Mouse (Mus musculus): ENCODE results near the gene Gm20696.

The Gm20696 gene

DNA sequence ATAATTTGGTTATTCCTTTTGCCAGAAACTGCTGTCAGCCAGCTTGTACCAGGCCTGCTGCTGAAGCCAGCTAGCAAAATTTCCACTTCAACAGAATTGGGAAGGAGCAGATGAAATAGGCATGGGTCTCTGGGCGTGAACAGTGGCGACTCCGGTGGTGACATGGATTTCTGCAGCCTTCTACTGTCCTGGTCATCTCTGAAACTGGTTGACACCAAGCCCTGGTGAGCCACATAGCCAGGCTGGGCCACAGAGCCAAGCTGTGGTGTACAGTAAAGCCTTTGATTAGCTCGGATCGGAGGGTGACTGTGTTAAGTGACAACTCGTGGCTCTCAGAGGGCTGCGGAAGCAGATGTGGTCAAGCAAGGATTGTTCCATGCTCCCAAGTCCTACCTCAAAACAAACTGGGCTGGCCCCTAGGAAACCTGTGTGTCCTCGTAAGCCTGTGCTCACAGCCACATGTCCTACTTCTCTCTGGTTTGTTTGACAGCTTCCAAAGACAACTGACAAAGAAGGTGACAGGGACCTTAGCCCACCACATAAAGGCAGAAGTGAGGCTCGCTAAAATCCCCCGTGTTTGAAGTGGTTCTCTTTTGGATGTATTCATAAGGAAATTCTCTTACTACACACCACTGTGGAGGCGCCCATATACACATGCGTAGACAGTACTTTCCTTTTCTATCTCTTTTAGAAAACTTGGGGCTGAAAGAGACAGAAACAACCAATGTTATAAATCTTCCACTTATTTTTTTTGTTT lies 180.5 kb downstream of the Gm20696 start:
- no peak for DNase-seq (ENCODE audit: extremely low spot score, low read depth, low spot score)

- DNase-seq (ENCODE audit: extremely low spot score, low read depth, low spot score): peak; percentile 50
Measured at GRCm38 (mm10) chr6:99485217-99485883, 181.2 kb downstream of the Gm20696 start.

DNA sequence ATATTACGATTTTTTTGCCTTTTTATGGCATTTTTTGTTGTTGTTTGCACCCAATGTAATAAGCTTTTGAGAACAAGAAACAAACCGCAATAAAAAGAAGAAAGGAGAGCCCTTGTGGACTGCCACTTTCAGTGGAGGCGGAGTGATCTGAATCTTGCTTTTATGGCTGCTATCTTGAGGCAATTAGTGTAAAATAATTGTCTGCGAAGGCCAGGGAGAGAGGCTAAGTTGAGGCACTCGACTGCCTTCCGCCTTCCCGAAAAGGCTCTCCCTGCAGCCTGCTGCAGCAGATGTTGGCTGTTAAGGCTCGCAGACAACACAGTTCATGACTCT lies 181.7 kb downstream of the Gm20696 start:
- no peak for DNase-seq (ENCODE audit: extremely low spot score, low read depth, low spot score)

- no peak for DNase-seq (ENCODE audit: extremely low spot score, low read depth, low spot score)
Measured at GRCm38 (mm10) chr6:99484197-99484725, 182.3 kb downstream of the Gm20696 start.

DNA sequence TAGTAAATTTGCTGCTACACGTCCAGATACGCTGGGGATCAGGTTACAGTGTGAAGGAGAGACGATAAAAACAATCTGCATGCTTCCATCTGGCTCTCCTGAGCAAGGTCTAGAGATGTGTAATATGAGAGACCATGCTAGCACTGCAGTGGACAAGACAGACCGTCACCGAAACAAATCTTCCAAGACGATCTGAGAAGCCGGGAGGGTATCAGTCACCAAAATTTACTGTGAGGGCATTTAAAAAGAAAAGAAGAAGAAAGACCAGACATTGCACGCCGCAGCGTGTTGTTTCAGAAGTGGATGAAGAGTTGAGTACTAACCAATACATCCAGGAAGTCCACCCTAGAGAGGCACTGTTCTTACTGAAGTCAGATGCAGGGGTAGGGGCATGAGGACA lies 183.0 kb downstream of the Gm20696 start:
- no peak for DNase-seq (ENCODE audit: extremely low spot score, low read depth, low spot score)

DNA sequence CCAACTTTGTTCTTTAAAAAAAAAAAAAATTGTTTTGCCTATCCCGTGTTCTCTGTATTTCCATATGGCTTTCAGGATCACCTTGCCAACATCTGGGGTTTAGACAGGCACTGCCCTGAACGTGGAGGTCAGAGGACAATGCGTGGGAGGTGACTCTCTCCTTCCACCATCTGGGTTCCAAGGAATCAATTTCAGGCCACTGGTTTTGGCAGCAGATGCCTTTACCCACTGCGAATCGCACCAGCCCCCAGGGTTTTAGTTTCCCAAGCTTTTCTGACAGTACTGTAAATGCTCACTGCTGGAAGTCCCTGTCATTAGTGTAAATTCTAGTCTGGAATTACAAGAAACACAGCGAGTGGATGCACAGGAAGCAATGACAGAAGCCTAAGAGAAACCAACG lies 185.0 kb downstream of the Gm20696 start:
- DNase-seq (ENCODE audit: extremely low spot score, low read depth, low spot score): no peak

DNA sequence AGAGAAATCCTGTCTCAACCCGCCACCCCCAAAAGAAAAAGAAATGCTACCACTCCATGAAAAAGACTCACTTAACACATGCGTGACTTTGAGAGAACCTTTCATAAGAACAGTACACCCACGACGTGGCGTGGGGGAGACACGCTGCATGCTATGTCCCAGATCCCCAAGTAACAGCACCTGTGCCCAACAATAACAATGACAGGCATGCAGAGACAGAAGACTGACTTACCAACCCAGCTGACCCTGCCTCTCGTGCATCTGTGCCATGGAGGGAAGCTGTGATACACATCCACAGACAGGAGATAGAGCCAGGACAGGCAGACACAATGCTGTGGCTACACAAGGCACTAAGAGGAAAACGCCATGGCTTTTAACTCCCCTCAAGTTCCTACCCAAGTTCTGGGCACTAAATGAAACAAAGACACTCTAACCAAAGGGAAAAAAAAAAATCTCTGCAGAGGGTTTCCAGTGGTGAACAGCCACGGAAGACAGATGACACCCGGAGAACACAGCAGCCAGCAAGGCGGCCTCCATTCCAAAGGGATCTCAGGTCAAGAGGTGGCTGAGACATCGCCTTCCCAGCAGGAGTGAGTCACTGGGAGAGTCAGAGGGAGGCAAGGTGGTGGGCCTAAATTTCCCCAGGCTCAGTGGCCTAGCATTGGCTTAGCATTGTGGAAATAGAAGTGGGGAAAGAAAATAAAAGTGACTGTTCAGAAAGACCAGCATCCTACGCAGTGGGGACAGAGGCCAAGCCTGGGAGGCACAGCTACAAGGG lies 187.5 kb downstream of the Gm20696 start:
- DNase-seq (ENCODE audit: extremely low spot score, low read depth, low spot score): no peak

GRCm38 (mm10) chr6:99475040-99475439 lies 191.6 kb downstream of the Gm20696 start:
- no peak for DNase-seq (ENCODE audit: extremely low spot score, low read depth, low spot score)

DNA sequence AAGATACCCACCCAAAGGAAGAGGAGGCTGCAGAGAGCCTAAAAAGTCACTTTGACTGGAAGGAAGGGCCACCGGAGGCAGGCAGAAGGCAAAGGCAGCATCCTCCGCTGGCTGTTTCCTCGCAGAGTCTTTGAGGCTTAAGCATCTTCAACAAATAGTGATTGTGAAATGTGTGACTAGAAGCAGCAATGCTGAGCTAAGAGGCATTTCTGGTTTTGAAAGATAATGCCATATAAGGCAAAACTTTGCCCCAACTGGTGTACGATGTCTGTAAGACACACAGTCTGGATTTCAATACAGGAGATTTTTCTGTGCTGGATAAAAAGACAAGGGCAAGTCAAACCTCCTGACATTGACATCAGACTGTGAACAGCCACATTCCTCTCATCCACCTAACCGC lies 195.7 kb downstream of the Gm20696 start:
- no peak for DNase-seq (ENCODE audit: extremely low spot score, low read depth, low spot score)

DNA sequence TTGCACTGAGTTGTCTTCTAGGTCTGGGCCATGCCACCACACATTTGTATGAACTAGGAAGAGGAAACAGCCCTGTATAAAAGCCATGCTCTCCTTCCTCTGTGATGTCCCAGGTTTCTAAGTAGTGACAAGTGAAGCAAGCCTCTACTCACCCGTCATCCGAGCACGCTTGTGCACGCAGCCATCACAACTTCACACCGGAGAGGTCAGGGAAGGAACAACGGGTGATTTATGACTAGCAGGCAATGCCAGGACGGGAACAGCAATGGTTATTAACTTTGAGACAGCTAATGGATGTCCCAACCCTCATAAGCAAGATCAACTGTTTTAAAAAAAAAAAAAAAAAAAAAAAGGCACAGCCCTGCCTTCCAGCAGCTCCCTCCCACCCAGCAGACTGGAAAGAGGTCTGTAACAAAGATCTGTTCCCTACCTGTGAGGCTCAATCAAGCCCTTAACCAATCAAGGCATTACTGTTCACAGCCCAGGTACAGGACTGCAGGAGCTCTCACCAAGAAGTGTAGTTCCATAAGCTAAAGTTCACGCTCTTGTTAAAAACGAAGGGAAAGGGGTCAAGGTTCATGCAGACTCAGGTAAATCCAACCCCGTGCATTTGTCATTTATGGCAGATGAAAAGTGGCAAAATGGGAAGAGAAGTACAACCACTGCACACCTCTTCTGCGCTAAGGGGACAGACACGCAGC lies 197.3 kb downstream of the Gm20696 start:
- DNase-seq (ENCODE audit: extremely low spot score, low read depth, low spot score): no peak

- DNase-seq (ENCODE audit: extremely low spot score, low read depth, low spot score): no peak
Measured at GRCm38 (mm10) chr6:99467831-99468230, 198.8 kb downstream of the Gm20696 start.

DNA sequence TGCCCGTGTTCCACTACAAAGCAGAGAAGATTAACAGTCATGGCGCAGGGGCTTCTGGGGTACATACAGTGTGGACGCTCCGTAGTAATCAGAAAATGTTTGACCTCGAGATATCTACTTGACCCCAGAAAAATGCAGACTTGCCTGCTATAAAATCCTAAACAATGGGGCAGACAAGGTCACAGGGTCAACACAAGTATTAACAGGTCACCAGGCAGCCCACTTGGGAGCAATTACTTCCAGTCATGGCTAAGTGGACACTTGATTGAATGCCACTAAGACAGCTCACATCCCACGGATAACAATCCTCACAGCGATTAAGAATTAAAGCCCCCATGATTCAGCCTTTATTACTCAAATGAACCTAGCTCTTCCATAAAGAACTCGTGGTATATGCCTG lies 199.5 kb downstream of the Gm20696 start:
- DNase-seq (ENCODE audit: extremely low spot score, low read depth, low spot score): no peak

GRCm38 (mm10) chr6:99466354-99466753 lies 200.2 kb downstream of the Gm20696 start:
- no peak for DNase-seq (ENCODE audit: extremely low spot score, low read depth, low spot score)

DNA sequence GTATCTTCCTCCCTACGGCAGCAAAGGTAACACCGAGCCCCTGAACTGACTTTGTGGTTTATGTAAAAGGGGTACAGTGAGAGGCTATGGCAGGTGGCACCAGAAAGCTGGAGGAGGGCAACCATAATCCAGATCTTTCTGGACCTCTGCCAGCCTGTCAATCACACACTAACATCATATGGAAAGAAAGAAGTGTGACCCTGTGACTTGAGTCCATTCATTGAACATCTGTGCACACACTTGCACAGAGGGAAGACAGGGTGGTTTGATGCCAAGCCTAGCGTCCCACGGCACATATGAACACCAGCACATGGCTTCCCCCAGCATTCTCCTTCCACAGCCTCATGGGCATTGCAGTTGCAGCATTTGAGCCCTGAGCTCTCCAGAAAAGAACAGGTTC lies 202.1 kb downstream of the Gm20696 start:
- DNase-seq (ENCODE audit: extremely low spot score, low read depth, low spot score): no peak

- no peak for DNase-seq (ENCODE audit: extremely low spot score, low read depth, low spot score)
Measured at GRCm38 (mm10) chr6:99463906-99464305, 202.7 kb downstream of the Gm20696 start.

DNA sequence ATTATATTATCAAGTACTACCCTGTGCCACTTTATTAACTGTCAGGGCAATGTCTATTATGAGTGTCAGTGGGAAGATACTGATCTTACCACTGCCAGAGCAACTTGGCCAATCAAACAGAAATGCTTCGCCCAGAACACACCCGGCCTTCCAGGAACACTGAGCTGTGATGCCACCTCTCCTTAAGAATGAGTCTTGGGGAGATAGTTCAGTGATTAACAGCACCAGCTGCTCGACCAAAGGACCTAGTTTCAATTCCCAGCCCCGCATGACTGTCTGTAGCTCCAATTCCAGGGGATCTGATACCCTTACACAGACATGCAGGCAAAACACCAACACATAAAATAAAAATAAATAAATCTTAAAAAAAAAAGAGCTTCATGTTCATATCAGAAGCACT lies 207.8 kb downstream of the Gm20696 start:
- no peak for DNase-seq (ENCODE audit: extremely low spot score, low read depth, low spot score)

DNA sequence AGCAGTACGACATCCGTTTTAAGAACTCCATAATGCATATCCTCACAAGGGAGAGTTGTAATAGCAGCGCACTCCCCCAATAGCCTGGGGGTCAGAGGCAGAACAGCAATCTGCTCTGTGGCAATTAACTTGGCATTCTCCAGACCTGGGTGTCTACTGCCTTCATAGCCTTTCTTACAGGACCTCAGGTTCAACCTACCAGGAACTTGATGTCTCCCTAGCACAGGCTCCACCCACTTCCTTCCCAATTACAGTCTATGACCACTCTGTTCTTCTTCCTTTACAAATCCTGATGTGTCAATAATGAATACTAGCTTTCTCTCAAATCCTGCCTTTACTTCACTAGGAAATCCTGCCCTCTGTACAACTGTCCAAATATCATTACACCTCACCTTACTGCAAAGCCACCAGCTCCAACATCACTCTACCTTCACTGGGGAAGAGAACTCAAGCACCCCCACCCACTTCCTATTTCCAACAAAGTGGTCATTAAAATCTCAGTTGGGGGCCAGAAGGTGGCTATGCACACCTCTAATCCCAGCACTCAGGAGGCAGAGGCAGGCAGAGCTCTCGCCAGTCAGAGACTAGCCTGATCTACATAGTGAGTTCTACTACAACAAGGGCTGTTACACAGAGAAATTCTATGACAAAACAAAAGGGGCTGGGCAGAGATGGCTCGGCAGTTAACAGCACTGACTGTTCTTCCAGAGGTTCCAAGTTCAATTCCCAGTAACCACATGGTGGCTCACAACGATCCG lies 212.7 kb downstream of the Gm20696 start:
- DNase-seq (ENCODE audit: extremely low spot score, low read depth, low spot score): no peak

DNA sequence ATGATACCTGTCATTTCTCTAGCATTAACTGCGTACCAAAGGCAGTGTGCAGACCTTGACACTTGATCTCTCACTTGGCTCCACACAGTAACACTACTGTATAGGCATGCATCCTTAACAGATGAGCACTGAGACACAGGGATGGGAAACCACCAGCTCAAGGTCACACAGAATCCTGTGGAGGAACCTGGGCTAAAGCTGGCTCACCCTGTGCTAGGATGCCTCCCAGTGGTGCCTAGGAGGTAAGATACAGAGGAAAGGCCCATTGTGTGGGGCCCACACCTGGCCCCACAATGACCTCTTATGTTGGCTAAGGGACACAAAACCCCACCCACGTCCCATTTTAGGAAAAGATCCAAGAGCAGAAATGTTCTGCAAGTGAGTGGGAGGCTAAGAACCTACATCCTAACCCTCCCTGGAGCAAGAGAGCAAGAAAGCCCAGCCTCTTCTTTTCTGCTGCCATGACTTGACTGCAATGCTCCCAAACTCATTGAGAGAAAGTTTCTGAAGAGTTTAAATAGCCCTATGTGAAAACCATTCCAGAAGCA lies 213.9 kb downstream of the Gm20696 start:
- no peak for DNase-seq (ENCODE audit: extremely low spot score, low read depth, low spot score)

GRCm38 (mm10) chr6:99451479-99451878 lies 215.1 kb downstream of the Gm20696 start:
- no peak for DNase-seq (ENCODE audit: extremely low spot score, low read depth, low spot score)

DNA sequence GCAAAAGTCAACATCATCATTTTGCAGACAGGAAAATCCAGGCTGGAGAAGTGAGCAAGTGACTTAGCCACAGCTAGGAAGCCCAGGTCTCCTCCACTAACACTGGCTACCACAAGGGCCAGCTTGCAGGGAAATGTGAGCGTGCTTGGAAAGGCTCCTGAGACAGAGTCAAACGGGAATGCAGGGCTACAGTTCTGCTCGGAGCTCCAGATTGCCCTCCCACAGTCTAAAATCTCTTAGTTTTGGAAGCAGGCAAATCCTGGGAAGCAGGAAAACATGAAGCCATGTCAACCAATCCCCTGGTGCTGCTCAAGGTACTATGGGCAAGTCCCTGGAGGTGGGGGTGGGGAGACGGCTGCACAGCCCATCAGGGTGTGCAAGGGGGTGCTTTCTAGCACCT lies 219.2 kb downstream of the Gm20696 start:
- no peak for DNase-seq (ENCODE audit: extremely low spot score, low read depth, low spot score)

Data from hindlimb bud, embryonic 11.5 days (tissue).